Mouse (Mus musculus) heart, postnatal 10 days (tissue): ENCODE measurements around the gene Prkci. TPM values are rescaled to one million over a fixed set of nuclear protein-coding genes. Genes with fewer than 3 reads are reported as not detected.

Experiments
- DNase-seq, 2 experiments: peaks; one replicate each; pipeline ENCODE4 v3.0.0; 2021
- intact Hi-C: fragments of 180-260 bp; cut with DNase I; formaldehyde crosslinking; loops from one replicate; pipeline ENCODE4 v1.15.1; 2025
- total RNA-seq, 2 experiments: library from RNA; stranded (reverse); gene quantifications; 2 replicates each; pipeline ENCODE4 v1.2.3; 2021

Prkci gene
- total RNA-seq, 2 experiments from 2014 or later, result 18.8 to 29.8 TPM

DNA sequence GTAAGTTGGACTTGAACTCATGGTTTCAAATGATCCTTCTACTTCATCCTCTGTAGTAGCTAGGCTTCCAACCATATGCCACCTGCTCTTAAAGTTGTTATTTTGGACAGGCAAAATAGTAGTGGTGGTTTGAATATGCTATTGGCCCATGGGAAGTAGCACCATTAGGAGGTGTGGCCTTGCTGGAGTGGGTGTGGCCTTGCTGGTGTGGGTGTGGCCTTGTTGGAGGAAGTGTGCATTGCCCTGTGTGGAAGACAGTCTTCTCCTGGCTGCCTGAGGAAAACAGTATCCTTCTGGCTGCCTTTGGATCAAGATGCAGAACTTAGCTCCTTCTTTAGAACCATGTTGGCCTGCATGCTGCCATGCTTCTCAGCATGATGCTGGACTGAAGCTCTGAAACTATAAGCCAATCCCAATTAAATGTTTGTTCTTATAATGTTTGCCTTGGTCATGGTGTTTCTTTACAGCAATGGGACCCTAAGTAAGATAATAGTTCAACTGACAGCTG is 2.4 kb upstream of the Prkci start:
- intact Hi-C loops, result no loop called here
- DNase-seq, result no peak

DNA sequence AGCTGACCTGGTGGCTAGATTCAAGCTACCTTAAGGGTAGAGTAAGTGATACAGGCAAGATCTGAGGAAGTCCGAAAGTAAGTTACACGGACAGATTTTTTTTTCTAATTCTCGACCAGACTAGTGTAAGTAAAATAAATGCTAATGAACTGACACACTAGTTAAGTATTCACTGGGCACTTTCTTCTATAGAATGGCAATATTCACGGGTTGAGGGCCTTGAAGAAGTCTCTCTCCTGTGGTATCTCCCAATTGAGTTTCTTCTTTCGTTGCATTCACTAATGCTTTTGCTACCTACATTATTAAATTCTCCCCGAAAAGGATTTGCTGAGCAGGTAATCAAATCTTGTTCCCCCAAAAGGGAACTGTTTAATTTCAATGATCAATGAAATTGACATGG is 688 bp upstream of the Prkci start:
- DNase-seq, result no peak
- intact Hi-C loops, result loop anchor here (5.0 kb wide), 2 partner anchors 117 to 393 kb away; partner anchors contain the start of gene Mynn

DNA sequence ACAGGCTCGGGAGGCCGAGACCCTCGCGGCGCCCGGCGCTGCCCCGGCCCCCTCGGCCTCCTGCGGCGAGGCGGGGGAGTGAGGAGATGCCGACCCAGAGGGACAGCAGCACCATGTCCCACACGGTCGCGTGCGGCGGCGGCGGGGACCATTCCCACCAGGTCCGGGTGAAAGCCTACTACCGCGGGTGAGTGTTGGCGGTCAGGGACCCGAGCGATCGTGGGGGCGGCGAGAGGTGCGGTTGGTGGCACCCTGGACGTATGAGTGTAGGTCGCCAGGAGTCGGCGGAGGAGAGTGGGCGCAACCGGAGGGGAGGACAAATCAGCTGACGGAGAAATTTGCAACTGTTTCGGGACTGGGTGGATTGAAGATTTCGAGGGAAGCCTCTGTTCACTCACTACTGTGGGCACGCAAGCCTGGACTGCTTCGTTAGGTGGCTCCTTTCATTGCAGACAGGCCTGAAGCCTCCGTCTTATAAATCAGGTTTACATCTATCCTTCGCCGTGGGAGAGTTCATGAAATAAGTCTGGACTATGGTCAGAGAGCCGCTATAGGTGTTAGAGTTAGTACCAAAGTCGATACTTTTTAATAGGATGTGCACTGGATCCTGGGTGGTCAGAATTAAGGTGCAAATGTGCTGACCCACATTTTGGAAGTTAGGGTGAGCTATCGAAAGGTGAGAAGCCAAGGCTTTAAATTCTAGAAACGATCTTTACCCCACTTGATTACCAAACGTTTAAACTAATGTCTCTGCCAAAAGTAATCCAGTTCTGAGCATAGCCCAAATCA is 546 bp downstream of the Prkci start:
- DNase-seq, result no peak
- intact Hi-C loops, result loop anchor here (2.0 to 5.0 kb wide), 3 partner anchors 61 to 394 kb away; partner anchors contain the start of gene Mynn

DNA sequence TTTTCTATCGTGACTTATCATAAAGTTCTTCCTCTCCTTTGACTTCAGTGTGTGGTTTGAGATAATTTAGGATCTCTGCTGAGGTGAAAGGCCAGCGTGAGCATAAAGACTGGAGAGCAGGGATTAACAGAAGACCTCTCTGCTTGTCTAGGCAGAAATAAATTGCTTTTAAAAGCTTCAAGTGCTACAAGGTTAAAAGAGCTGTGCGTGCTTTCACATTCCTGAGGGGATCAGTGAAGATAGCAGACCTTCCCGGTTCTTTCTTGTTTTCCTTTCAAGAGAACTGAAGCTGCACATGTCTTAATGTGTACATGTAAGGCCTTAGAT is 1.1 kb downstream of the Prkci start:
- DNase-seq, result no peak
- intact Hi-C loops, result loop anchor here (2.0 to 5.0 kb wide), 3 partner anchors 60 to 394 kb away; partner anchors contain the start of gene Mynn

DNA sequence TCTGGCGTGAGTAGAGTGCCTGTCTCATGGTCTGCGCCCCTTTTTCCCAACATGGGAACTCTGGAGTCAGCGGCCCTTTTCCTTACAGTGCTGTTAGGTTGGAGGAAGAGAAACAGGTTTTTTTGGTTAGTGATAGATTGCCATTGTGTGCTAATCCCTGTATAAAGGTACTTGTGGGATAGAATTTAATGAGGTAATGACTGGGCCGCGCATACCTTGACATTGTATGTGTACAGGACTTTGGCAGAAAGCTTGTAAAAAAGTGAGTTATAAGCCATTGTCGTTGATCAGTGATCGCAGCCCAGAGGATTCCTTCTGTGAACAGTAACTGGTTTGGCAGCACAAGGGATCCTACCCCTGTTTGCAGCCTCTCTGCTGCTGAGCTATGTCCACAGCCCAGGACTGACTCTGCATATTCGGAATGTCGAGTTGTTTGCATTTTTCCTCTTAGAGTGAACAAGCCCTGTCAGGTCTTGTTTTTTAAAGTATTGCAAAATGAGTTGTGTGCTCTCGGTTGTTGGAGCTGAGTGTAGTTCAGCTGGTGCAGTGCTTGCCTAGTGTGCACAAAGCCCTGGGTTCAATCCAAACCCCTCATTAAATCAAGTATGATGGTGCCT is 4.0 kb downstream of the Prkci start:
- intact Hi-C loops, result loop anchor here (5.0 kb wide), 2 partner anchors 113 to 397 kb away; partner anchors contain the start of gene Mynn
- DNase-seq, result peak in 1 of 2 experiments; percentile 20

DNA sequence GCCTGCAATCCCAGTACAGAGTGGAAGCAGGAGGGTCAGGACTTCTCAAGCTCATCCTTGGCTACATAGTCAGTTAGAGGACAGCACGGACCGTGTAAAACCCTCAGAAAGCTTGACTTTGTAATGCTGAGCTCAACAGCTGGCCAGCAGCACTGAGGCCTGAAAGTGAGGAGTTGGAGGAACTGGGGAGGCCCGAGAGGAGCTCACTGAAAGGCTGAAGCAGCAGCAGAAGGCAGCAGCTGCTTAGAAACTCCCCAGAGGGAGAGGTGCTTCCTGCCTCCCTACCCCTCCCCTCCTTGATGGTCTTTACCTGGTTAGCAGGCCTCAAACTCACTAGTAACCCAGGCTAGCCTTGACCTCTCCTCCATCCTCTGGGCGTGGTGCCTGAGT is 4.5 kb downstream of the Prkci start:
- intact Hi-C loops, result no loop called here
- peak; percentile 60 to 62 for DNase-seq

DNA sequence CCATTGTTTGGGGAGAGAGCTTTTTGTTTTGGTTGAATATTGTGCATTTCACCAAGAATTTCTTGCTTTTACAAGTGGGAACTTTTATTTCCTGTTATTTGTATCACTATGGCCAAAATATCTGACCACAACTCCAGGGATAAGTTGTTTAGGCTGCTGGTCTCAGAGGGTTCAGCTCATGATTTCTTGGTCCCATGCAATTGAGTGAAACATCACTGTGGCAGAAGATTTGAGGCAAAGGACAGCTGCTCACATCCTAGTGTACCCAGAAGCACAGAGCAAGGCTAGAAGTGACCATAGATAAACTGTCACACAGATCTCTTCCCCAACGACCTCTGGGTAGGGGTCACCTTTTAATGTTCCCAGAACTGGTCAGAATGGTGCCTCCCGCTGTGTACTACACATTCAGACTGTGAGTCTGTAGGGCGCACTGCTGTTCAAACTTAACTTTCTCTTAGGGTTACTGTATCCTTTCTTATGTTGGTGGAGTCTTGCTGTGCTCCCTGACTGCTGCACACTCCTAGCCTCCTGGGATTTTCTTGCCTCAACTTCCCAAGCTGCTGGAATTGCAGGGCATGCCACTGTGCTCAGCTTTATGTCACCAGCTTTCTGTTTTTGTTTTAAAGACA is 5.6 kb downstream of the Prkci start:
- DNase-seq, result no peak
- intact Hi-C loops, result no loop called here

DNA sequence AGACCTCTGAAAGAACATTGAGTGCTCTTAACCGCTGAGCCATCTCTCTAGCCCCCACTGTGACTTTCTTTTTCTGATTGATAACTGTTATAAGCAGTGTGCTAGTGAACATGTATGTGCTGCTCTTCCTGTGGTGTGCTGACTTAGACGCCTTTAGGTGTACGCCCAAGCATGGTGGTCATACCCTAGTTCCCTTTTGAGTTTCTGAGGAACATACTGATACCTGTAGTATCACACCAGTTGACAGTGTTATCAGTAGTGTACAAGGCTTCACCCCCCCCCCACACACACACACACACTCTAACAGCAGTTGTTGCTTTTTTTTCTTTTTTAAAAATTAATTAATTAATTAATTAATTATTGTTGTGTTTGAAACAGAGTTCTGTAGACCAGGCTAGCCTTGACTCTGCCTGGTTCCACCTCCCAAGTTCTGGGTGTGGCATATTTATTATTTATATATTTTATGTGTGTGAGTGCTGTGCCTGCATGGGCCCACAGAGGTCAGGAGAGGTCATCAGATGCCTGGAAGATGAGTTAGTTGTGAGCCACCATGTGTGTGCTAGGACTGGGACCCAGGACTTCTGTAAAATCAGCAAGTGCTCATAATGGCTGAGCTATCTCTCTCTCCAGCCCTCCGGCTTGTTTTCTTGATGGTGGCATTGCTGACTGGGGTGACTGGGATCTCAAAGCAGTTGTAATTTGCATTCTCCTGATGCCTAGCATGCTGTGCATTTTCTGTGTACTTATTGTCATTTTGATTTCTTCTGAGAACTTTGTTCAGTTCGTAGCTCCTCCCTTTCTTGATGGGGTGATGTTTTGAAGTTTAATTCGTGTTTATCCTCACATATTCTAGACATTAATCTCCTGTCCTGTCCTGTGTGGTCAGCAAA is 9.0 kb downstream of the Prkci start:
- intact Hi-C loops, result no loop called here
- no peak for DNase-seq

DNA sequence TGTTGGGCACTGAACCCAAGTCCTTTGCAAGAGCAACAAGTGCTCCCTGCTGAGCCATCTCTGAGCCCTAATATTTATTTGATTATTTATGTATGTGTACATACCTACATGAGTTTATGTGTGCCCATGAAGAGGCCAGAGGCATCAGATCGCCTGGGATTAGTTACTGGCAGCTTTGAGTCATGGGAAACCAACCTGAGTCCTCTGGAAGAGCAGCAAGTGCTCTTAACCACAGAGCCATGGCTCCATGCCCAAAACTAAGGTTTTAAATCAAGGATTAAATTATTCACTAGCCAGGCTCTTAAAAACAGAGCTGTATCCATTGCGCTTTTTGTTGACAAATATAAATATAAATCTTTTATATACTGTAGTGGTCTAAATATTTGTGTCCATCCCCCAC is 18.8 kb downstream of the Prkci start:
- DNase-seq, result no peak
- intact Hi-C loops, result no loop called here

DNA sequence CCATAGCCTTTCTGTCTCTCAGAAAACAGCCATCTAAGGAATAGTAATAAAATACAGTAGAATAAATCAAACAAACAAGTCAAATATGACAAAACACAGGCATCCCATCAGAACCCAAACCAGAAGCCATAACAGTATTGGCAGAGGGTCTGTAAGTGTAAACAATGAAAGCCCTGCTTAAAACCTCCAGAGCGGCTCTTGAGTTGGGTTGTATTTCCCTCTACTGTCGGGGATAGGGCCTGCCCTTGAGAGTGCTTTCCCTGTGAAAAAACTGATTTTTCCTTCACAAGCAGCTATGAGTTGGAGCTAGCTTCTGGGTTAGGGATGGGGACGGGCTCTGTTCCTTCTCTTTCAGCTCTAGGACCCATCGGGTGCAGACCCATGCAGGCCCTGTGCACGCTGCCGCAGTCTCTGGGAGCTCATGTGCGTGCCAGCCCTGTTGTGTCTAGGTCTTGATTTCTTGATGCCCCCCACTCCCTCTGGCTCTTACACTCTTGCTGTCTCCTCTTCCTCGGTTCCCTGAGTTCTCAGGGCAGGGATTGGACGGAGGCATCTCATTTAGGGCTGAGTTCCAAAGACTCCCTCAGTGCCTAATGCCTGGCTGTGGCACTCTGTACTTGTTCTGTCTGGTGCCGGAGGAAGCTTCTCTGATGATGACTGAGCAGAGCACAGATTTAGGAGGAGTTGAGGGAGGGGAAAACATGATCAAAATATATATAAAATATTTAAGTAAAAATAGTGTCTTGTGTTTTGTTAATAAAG is 20.3 kb downstream of the Prkci start:
- no peak for DNase-seq
- intact Hi-C loops, result no loop called here

DNA sequence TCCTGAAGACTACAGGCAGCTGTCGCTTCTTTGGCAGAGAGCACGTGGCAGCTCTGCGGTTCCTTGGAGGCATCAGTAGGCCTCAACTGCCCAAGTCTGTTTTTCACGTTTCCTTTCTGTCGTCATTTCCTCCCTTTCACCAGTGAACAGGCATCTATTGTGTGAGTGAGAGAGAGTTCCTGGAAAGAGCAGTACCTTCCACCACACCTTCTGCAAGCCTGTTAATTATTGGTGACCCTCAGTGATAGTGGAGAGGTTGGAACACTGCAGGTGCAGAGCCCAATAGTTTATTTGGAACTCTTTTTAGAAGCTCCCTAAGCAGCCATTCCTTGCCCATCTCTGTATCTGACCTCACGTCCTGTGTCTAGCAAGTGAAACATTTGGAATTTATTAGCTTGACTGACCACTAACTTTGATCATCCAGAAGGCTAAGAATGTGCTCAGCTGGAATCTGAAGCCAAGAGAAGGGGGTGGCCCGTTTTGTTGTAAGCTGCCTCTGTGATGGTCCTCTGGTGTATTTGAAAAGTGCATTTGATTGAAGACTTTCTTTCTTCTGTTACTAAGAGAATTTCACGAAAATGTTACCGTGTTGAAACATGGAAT is 21.1 kb downstream of the Prkci start:
- intact Hi-C loops, result no loop called here
- DNase-seq, result peak in 1 of 2 experiments; percentile 10

DNA sequence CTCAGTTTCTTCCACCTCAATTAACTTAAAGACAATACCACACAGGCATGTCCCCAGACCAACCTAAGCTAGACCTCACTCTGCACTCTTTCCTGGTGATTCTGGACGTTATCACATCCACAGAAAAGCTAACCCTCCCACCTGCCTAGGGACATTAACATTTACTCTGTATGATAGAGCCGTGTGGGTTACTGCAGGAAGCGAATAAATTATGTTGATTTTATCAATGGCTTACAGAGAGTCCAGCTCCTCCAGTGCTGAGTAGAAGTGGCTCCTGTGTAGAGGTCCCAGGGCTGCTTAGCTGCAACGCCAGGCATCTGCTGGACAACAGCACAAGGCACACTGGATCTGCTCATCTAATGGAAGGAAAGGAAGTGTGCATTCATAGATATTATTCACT is 22.1 kb downstream of the Prkci start:
- DNase-seq, result no peak
- intact Hi-C loops, result no loop called here

DNA sequence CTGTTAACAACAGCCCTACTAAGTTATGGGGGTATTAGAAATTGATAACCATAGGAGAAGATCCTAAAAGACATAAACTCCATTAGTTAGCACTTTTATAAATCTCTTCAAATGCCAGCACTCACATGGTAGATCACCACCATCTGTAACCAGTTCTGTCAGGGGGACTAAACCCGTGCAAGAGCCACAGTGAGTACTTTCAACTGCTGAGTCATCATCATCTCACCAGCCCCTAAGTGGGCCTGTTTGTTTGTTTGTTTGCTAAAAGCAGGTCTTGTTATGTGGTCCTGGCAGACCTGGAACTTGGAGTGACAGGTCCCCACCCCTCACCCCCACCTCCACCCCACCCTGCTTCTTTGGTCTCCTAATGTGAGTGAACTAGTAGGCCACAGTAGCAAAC is 23.7 kb downstream of the Prkci start:
- intact Hi-C loops, result no loop called here
- no peak for DNase-seq

DNA sequence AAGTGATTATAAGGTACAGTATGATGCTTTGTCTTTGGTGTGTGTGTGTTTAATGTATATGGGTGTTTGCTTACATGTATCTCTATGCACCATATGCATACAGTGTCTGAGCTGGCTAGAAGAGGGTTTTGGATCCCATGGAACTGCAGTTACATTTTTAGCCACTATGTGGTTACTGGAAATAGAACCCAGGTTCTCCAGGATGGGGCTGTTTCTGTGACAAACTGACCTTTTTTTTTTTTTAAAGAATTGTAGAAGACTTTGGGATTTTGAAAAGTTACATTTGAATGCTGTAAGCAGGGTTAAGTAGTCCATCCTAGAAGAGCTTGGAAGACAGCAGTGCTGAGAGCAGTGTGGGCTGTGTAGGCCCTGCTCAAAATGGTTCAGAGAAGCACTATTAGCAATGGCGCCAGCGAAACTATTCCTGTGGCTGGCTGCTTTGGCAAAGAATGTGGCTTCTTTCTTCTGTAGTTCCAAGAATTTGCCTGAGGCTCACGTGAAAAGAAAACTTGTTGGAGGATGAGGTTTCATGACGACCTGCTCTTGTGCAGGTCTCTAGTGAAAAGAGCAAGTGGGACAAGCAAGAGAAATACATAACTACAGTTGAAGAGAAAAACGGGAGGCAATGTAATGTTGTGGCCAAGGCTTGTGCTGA is 24.4 kb downstream of the Prkci start:
- intact Hi-C loops, result no loop called here

DNA sequence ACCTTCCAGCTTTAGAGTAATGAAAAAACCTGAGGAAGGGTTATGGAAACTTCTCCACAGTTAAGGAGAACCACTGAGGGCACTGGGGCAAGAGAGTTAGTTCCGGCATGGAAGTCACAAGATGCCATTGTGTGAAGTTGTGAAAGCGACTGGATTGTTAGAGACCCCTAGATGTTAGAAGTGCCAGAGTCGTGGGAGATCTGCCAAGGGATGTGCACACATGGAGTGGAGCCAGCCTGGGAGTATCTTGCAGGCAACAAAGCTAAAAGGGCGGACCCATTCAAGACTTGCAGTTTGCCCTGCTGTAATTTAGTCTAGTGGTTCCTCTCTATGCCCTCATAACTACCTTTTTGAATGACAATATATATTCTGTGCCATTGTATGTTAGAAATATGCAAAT is 25.1 kb downstream of the Prkci start:
- no peak for DNase-seq
- intact Hi-C loops, result no loop called here

More for the DNA sequence above, 24.4 kb downstream of the Prkci start:
- no peak for DNase-seq

DNA sequence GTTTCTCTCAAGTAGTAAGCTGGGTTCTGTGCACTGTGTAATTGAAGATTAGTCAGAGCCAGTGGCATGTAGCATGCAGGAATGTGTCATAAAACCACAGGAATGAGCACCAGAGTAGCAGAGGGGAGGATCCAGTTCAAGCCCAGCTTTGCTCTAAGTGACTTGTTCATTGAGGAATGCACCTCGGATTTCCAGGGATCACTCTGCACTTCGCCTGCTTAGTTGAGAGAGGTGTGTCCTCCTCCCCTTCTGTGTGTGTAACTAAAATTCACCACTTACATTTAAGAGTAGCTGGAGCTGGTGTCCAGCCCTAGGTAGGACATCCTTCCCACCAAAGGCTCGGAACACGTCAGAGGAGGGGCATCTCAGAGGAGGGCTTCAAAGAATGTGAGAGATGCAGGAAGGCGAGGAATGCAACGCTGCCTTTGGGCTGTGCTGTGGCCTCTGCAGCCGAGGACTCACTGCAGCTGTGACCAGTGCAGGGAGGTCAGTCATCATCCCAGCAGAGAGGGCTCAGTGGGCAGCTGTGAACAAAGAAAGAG is 27.4 kb downstream of the Prkci start:
- peak; percentile 44 to 54 for DNase-seq
- intact Hi-C loops, result no loop called here

DNA sequence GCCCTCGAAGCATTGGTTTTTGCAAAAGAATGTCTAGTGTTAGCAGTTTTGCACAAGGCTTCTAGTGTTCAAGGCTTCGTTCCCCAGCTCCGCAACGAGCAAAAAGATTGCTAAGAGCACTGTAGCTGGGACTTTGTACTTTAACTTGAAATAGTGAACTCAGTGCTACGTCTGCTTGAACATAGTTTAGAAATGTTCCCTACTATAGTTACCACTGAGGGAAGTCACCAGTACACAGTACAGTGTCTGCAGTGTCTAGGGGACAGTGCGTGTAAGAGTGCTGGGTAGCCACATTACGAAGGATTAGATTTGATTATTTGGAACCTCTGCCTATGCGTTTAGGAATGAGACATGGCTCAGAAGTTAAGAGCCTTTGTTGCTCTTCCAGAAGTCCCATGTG is 32.2 kb downstream of the Prkci start:
- DNase-seq, result no peak
- intact Hi-C loops, result no loop called here

DNA sequence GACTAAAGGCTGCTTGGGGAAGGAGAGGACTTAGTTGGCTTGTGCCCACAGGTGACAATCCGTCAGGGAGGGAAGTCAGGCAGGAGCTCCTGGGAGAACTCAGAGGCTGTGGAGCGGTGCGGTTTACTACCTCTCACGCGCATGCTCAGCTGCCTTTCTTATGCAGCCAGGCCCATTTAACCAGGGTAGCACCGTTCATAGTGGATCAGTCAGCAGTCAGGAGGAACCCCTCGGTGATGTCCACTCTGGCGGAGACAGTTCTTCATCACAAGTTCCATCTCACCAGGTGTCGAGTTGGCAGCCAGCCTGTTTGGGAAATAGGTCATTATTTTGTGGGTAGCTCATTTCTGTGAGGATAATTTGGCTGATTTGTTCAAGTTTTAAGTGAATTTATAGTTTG is 36.1 kb downstream of the Prkci start:
- no peak for DNase-seq
- intact Hi-C loops, result no loop called here

DNA sequence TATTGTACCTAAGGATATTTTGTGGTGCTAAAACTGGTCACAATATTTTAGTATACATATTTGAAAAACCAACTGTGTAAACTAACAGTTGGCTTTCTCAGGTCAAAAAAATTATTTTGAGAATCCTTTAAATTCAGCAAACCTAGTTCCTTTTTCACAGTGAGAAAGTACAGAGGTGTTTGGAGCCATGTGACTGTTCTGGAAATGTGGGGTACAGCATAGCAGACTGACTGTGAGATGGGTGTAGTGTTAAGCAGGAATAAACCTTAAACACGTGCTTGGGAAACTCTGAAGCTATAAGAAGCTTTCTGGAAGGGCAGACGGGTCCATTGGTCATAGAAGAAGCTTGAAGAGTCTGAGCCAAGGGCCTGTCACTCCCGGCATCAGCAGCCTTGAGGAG is 38.1 kb downstream of the Prkci start:
- no peak for DNase-seq

More for the DNA sequence above, 38.1 kb downstream of the Prkci start:
- intact Hi-C loops, result no loop called here
